Mouse (Mus musculus) kidney, adult 11 months (tissue): ENCODE results near the gene Usp20.
"Not testable (repeated sequence)": the region's sequence is repeated elsewhere in the genome, so short reads cannot be mapped to it uniquely, and the experiment has no call there.

Source experiments
- DNase-seq: peaks from one replicate; pipeline ENCODE4 v3.0.0; 2022

The Usp20 gene

DNA sequence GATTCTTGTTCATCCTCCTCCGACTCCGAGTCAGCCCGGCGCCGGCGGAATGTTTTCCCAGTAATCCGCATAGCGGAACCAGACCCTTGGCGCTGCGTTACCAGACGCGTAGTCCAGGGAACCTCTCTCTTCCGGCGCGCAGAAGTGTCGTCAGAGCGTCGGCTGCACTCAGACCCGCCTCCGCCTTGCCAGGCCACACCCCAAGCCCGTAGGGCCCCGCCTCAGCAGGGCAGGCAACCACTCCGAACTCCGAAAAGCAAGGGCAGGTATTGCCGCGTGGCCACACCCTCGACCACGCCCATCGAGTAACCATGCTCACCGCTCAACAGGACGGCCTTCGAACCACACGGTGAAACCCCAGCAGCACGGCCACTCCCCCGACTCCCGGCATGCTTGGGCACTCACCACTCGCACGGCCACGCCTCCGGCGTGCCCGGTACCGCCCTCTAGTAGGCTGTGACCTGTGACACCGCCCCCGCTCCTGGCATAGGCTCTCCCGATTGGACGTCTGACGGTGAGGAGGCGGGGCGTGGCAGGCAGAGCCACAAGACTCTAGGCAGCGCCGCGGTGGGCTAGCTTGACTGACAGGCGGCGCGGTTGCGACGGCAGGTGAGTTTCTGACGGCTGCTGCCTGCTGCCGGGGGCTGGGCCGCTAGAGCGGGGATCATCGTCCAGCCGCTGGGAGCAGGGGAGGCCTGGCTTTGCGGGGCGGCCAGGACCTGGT lies at the start of gene Usp20, which contains the start of gene BC005624:
Gene Usp20 (plus strand): TSS at position 490 of the 724 bp plus-strand sequence.
Gene BC005624 (minus strand): TSS at position 412 of the 724 bp plus-strand sequence.
- peak; percentile 100 for DNase-seq

- DNase-seq, result no peak
These were observed 49.0 kb upstream of the Usp20 start for GRCm38 (mm10) chr2:30933032-30933431.

GRCm38 (mm10) chr2:30933917-30934450 lies 48.1 kb upstream of the Usp20 start:
- DNase-seq, result peak; percentile 57

DNA sequence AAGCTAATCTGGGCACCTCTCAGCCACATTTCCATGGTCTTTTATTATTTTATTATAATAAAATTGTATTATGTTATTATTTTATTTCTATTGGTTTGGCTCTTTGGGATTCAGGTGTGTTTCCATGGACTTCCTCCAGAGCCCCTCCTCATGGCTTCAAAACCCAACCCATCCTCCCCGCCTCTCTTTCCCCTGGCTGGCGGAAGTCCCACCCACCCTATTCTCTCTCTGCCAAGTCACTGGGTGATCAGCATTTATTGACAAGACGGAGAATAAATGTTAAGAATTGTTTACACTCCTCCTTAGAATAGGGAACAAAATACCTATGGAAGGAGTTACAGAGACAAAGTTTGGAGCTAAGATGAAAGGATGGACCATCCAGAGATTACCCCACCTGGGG lies 45.3 kb upstream of the Usp20 start:
- DNase-seq, result no peak

DNA sequence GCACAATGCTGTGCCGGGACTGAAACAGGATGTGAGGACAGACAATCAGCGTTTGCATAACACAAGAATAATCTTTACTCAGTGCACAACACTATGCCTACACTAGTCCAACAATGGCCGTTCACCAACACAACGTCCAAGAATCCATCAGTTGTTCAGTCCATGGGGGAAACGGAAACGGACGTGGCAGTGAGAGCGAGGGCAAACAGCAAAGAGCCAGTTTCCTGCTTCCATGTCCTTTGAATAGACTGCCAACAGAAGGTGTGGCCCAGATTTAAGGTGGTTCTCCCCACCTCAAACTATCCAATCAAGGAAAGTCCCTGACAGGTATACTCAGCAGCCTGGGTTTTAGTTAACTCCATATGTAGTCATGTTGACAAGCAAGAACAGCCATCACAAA lies 44.3 kb upstream of the Usp20 start:
- no peak for DNase-seq

DNA sequence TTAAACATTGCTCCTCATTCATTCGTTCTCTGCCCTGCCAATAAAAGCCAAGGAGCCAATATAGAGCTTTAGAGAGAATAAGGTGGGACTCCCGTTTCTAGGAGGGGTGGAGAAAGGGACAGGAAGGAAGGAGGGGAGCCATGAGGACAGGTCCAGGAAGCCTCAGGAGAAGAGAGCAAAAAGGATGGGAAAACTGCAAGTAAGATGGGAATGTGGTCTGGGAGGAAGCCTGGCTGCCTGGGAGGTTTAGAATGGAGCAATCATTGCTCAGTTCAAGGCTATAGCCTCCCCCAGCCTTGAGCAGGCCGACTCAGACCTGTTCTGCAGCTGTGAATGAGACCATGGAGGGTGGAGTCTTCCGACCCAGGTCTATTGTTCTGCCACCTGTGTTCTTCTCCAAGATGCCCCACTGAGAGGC lies 43.5 kb upstream of the Usp20 start:
- DNase-seq, result no peak

DNA sequence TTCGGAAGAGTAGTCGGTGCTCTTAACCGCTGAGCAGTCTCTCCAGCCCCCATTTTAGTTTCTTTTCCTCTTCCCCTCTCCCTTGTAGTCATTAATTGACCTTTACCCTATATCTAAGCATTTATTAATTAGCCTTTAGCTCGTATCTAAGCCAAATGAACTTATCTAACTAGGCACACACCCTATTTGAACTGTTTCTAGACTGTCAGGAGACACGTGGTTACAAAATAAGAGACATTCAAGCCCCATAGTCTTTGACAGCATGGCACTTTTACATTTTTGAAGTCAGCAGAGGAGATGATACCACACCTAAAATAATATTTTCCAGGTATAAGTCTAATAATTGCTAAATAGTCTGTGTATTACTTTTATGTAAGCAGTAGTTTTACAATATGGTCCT lies 40.5 kb upstream of the Usp20 start:
- DNase-seq, result no peak

GRCm38 (mm10) chr2:30942116-30942515 lies 40.0 kb upstream of the Usp20 start:
- not testable (repeated sequence) for DNase-seq

DNA sequence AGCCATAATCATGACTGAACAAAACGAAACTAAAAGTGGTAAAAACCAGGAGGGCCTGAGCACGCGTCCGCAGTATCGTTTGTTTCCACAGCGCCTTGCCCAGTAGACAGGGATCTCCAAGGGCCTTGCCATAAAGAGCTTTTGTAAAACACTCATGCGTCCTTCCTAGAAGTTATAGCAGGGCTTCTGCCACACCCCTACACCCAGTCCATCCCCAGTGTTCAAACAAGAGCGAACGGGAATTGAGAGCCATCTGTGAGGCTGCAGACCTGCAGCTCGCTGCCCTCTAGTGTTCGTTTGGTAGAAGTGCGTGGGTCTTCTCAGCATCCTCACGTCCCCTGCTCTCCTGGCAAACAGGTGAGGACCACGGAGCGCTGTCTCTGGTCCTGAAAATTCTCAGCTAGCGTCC lies 39.5 kb upstream of the Usp20 start:
- peak; percentile 67 for DNase-seq

- no peak for DNase-seq
These were observed 29.6 kb upstream of the Usp20 start for GRCm38 (mm10) chr2:30952457-30952823.

DNA sequence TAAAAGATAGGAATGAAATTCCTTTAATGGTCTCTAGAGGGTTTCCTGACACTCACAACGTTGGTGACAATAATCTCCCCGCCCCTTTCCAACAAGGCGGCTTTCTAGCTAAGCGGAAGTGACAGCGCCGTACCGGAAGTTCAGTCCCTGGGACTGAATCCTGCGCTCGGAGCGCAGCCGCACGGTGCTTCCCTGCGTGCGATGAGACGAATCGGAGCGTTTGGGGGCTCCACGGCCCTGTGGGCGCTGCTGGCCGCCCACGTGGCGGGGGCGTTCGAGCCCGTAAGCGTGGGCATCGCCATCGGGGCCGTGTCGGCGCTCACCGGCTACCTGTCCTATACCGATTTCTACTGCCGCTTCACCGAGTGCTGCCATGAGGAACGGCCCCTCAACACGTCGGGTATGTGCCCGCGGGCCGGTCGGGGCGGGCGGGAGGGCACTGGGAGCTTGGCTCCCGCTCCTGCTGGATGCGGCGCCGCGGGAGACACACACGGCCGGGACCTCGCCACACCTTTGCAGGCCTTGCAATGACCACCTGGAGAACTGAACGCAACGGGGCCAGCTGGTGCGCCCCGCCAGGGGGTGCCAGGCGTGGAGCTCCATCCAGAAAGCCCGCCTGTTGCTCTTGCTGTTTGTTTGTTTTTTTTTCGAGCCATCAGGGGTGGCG lies 29.1 kb upstream of the Usp20 start, which contains the start of gene Tor1b:
Gene Tor1b (plus strand): TSS at position 136 of the 667 bp plus-strand sequence.
- peak; percentile 83 for DNase-seq

DNA sequence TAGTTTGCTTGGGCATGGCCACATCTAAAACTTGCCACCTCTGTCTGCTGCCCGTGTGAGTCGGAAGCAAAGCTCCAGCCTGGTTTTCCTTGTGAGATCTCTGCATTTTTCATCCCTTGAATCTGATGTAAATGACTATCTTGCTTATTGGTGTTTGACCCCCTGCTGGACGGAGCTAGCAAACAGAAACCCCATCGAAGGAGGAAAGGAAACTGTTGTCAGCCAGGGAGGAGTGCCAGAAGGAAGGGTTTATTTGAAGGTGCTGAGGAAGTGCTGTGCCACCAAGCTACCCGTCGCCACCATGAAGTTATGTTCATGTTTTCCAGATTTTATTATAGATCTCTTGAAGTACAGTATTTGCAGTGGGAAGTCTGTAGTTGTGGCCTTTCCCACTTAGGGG lies 27.3 kb upstream of the Usp20 start:
- no peak for DNase-seq

- no peak for DNase-seq
These were observed 24.6 kb upstream of the Usp20 start for GRCm38 (mm10) chr2:30957511-30957910.

GRCm38 (mm10) chr2:30958726-30959125 lies 23.4 kb upstream of the Usp20 start:
- peak; percentile 81 for DNase-seq

DNA sequence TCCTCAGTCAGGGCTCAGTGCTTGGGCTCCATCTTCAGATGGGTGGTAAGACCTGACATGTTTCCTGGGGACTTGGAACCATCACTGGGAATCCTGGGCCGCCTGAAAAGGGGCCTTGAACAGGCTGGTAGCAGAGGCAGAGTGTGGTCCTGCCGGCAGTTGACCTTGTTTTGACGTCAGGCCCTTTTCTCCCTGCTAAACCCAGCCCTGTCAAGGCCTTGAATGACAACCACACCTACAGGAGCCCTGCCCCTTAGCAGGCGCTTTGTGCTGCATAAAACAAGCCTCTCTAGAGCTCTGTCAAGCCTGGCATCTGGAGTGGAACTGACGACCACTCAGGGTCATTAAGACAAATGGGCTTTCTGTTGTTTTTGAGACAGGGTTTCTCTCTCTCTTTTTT lies 22.2 kb upstream of the Usp20 start:
- no peak for DNase-seq

GRCm38 (mm10) chr2:30962570-30963254 lies 19.4 kb upstream of the Usp20 start:
- DNase-seq, result no peak

DNA sequence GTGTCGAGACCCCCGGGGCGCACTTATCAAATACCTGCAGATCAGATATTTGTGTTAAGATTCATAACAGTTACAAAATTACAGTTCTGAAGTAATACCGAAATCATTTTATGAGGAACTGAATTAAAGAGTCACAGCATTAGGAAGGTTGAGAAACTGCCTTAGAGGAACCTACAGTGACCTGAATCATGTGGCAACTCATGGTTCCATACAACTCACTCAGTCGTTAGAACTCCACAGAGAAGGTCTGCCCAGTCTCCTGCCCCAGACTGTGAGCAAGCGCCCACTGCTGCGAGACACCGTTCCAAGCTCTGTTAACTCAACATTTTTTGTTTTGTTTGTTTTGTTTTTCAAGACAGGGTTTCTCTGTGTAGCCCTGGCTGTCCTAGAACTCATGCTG lies 16.5 kb upstream of the Usp20 start:
- DNase-seq, result no peak

GRCm38 (mm10) chr2:30966826-30967225 lies 15.3 kb upstream of the Usp20 start:
- DNase-seq, result no peak

DNA sequence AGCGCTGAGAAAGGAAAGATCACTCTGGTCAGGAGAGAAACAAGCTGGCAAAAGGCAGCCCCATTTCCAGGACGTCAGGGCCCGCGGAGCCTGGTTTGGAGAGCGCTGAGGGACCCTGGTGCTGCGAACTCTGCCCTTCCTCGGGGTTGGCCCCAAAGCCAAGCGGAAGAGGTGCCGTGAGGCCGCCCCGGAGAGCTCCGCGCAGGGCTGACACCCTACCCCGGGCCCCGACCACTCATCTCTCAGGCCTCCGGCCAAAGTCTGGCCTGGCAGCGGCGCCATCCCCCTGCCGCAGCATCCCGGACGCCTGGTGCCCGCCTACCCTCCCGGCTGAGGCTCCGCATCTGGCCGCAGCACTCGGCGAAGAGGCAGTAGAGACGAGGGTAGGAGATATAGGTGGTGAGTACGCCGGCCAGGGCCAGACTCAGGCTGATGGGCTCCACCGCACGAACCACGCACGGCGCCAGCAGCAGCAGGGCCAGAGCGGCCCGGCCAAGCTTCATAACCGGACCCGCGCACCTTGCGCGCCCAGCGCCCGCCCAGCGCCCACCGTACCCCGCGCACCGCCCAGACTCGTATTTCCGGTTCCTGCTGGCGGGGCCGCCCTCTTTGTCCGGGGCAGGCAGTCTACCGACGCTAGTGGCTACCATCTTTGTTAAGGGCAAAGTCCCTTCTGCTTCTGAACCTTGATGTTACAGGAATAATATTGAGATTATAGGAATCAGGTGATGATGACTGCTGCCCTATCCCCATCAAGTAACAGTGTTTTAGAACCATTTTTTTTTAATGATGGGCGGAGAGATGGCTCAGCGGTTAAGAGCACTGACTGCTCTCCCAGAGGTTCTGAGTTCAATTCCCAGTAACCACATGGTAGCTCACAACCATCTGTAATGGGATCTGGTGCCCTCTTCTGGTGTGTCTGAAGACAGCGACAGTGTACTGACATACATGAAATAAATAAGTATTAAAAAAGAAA lies 14.4 kb upstream of the Usp20 start, which contains the start of gene Tor1a:
Gene Tor1a (minus strand): TSS at position 582 of the 976 bp plus-strand sequence.
- peak; percentile 86 for DNase-seq

DNA sequence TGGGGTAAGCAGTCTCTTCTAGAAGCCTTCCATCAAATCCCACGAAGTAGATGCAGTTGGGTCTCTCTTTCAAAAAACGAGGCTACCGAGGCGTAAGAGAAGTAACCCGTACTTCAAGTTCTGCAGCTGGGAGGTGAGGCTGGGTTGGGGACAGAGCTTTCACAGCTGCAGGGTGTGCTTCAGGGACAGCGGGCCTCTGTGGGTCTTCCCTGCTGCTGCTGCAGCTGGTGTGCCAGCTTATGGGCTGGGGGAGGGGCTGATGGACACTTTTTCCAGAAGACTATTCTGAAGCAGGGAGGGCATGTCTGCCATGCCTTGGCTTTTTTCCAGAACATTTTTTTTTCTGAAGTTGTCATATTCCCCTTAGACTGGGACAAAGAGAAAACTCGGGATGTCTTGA lies 945 bp downstream of the Usp20 start:
- DNase-seq, result no peak

DNA sequence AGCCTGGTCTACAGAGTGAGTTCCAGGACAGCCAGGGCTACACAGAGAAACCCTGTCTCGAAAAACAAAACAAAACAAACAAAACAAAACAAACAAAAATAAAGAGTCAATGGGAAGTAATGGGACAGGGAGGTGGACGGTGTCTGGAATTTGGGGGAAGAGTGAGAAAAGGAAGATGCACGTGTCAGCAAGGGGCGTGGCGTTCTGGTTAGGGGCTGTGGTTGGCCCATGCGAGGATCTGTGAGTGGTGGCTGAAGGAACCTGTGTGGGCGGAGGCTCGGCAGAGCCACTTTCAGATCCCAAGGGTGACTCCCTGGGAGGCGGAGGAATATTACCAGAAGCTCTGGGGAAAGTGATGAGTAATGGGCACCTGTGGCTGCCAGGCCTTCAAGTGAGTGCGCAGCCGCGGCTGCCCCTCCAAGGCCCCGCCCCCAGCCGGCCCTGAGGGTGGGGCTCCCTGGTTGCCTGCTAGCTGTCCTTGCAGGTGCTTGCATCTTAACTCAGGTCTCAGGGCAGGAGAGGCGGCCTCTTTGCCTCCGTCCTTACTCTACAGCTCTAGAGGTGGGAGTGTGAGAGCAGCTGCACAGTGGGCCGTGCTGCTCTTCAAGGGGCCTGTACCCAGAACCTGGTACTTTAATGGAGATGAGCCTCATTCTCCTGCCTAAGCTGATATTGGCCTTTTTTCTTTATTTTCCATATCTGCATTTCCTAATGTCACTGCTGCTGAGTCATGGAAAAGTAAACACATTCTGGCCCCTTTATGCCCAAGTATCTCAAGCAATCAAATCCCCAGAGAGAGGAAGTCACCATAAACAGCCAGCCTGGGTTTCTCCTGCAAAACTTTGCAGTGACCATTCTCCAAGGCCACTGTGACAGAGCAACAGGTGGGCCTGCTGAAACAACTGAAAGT lies 3.3 kb downstream of the Usp20 start:
- DNase-seq, result peak; percentile 75
